Mouse (Mus musculus) limb, embryonic 14.5 days (tissue): ENCODE data around the gene 2310039H08Rik. TPM values are rescaled to one million over a fixed set of nuclear protein-coding genes. Genes with fewer than 3 reads are reported as not detected.
"Not testable (repeated sequence)": the region's sequence is repeated elsewhere in the genome, so short reads cannot be mapped to it uniquely, and the experiment has no call there.

Experiments
- ATAC-seq: fragments of 200-750 bp; cut with Nextera tagmentation; 2 replicates; pipeline ENCODE4 v1.8.0; 2017; ENCODE audit warnings: low read depth, moderate number of reproducible peaks, moderate TSS enrichment; ENCODE audit not compliant: low FRiP score
- DNase-seq: peaks from one replicate; pipeline ENCODE4 v3.0.0-alpha.2; 2015; ENCODE audit warnings: low spot score
- H3K27ac ChIP-seq: fragments of 300-500 bp; sonication (generic); replicated peaks from 2 replicates; pipeline ENCODE4 v1.5.1; 2014; ENCODE audit warnings: low read depth, mild to moderate bottlenecking, low read length, moderate library complexity, mixed read lengths
- H3K27me3 ChIP-seq: fragments of 300-500 bp; sonication (generic); 2 replicates; pipeline ENCODE4 v1.6.1; 2014; ENCODE audit warnings: low read length, mixed read lengths; ENCODE audit not compliant: control insufficient read depth, insufficient read depth
- H3K36me3 ChIP-seq: fragments of 300-500 bp; sonication (generic); 2 replicates; pipeline ENCODE4 v1.6.1; 2014; ENCODE audit warnings: mild to moderate bottlenecking, low read length, moderate library complexity, mixed read lengths; ENCODE audit not compliant: control insufficient read depth, insufficient read depth
- H3K4me1 ChIP-seq: fragments of 300-500 bp; sonication (generic); 2 replicates; pipeline ENCODE4 v1.6.1; 2014; ENCODE audit warnings: antibody characterized with exemption, low read length, mixed read lengths; ENCODE audit not compliant: control insufficient read depth, insufficient read depth
- H3K4me2 ChIP-seq: fragments of 300-500 bp; sonication (generic); replicated peaks from 2 replicates; pipeline ENCODE4 v1.6.1; 2014; ENCODE audit warnings: low read depth, mild to moderate bottlenecking, low read length, moderate library complexity; ENCODE audit not compliant: severe bottlenecking
- H3K4me3 ChIP-seq: fragments of 300-500 bp; sonication (generic); replicated peaks from 2 replicates; pipeline ENCODE4 v1.5.1; 2014; ENCODE audit warnings: low read length
- H3K9ac ChIP-seq: fragments of 300-500 bp; sonication (generic); 2 replicates; pipeline ENCODE4 v1.6.1; 2014; ENCODE audit warnings: mild to moderate bottlenecking, low read depth, low read length, moderate library complexity; ENCODE audit not compliant: severe bottlenecking
- H3K9me3 ChIP-seq: fragments of 300-500 bp; sonication (generic); 2 replicates; pipeline ENCODE4 v1.6.1; 2016; ENCODE audit warnings: low read length; ENCODE audit not compliant: control insufficient read depth
- POLR2A ChIP-seq: fragments of 200-500 bp; IDR thresholded peaks from 2 replicates; pipeline ENCODE4 v1.8.0; 2012; ENCODE audit warnings: inconsistent platforms, mild to moderate bottlenecking, moderate library complexity, borderline replicate concordance; ENCODE audit not compliant: insufficient read depth, insufficient read length; ENCODE audit errors: extremely low read depth
- WGBS: fragments of 180-500 bp; shearing (Covaris S2); extraction: QIAGEN DNeasy Blood & Tissue Kit; methylation state at CpG from one replicate; pipeline ENCODE4 v1.1.7; 2014; 5-methylcytosine and 5-hydroxymethylcytosine counted together
- polyA plus RNA-seq, 2 experiments: library from polyadenylated mRNA; depleted of rRNA in 1 of 2; stranded (reverse) in 1 of 2; unstranded in 1 of 2; fragments of >200 nt; fragmentation: Nextera tagmentation in 1 of 2; extraction: Ambion mirVana in 1 of 2; gene quantifications; 2 replicates each; pipeline versions ENCODE4 v1.2.1 to v1.2.3; 2012 to 2014

2310039H08Rik gene
- polyA plus RNA-seq, 2 experiments = 85.4 to 106 TPM

- WGBS = 85% methylated on average over 4 of the region's 4 CpGs
- DNase-seq (no peak), ATAC-seq (no peak)
- 0 out of 2 replicates have a peak overlapping the region, but pooled peaks have one; percentile 1 for H3K27ac ChIP-seq
- H3K9me3 ChIP-seq = no peaks in the 10 kb centered on the region
- no peaks in the 10 kb centered on the region for H3K27me3 ChIP-seq
- TF ChIP-seq POLR2A = no peak
- peaks cover 15% of the 10 kb centered on the region for H3K36me3 ChIP-seq
- H3K4me3 ChIP-seq = peak overlapping the region; percentile 76
- H3K4me2 ChIP-seq = peak overlapping the region; percentile 50; the same call in 1 of the 2 replicates
- peaks cover 7% of the 10 kb centered on the region; the same call in 1 of the 2 replicates for H3K4me1 ChIP-seq
- peak overlapping the region; percentile 77 for H3K9ac ChIP-seq
These were observed 21.9 kb upstream of the 2310039H08Rik start for GRCm38 (mm10) chr17:46750580-46750979.

GRCm38 (mm10) chr17:46751056-46751793 is 21.2 kb upstream of the 2310039H08Rik start:
- H3K4me2 ChIP-seq = peak overlapping the region; percentile 50
- DNase-seq = peak; percentile 60
- H3K27me3 ChIP-seq = no peaks in the 10 kb centered on the region
- H3K27ac ChIP-seq = peak overlapping the region; percentile 71
- H3K9me3 ChIP-seq = no peaks in the 10 kb centered on the region
- ATAC-seq = peak; percentile 12; the same call in 1 of the 2 replicates
- peaks cover 10% of the 10 kb centered on the region for H3K36me3 ChIP-seq
- H3K4me1 ChIP-seq = peaks cover 7% of the 10 kb centered on the region; the same call in 1 of the 2 replicates
- WGBS = 20% methylated on average over 16 of the region's 16 CpGs
- no peak for TF ChIP-seq POLR2A
- peak overlapping the region; percentile 77 for H3K9ac ChIP-seq
- H3K4me3 ChIP-seq = peak overlapping the region; percentile 76

DNA sequence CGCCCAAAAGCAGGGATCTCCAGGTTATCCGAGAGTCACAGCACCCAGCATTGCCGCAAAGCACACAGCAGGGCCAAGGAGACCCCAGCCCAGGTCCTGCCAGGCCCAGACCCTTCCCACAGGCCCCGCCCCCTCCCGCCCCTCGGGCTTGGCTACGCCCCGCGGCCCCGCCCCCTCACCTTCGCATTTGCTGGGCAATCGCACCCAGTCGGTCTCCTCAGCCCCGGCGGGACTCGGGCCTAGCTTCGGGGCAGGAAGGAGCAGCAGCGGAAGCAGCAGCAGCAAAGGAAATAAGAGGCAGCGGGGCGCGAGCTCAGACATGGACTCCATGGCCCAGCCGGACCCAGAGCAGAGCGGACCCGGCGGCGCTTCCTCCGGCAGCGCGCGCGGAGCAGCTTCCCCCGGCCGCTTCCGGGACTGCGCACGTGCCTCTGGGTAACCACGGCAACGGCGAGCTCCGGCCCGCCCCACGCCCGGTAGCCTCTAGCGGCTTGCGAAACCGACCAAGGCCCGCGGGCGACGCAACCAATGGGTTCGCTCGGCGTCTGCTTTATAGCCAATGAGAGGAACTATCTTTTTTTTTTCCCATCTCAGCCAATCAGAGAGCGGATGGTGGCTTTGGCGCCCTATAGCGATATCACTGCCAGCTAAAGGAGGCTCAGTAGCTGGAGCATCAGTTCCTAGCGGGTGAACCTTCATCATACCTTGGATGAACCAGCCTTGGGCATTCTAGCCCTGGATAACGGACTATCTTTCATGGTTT is 20.5 kb upstream of the 2310039H08Rik start, which contains the start of gene Cnpy3:
Gene Cnpy3, minus strand, starts transcription at position 421 of the 763 bp plus-strand sequence.
- H3K9ac ChIP-seq = peak within 1 kb of the TSS; percentile 77
- no peaks in the 10 kb centered on the region for H3K9me3 ChIP-seq
- peaks cover 4% of the 10 kb centered on the region for H3K36me3 ChIP-seq
- ATAC-seq (peak; percentile 98), DNase-seq (peak; percentile 99)
- H3K4me2 ChIP-seq = peak within 1 kb of the TSS; percentile 59
- no peaks in the 10 kb centered on the region for H3K27me3 ChIP-seq
- 0 out of 2 replicates have a peak, but pooled peaks have one; percentile 54 for TF ChIP-seq POLR2A
- peak within 1 kb of the TSS; percentile 71 for H3K27ac ChIP-seq
- WGBS = 0% methylated on average over 35 of the region's 58 CpGs
- H3K4me1 ChIP-seq = peaks cover 7% of the 10 kb centered on the region; the same call in 1 of the 2 replicates
- peak within 1 kb of the TSS; percentile 76 for H3K4me3 ChIP-seq

GRCm38 (mm10) chr17:46758753-46759152 is 13.7 kb upstream of the 2310039H08Rik start:
- H3K36me3 ChIP-seq = no peaks in the 10 kb centered on the region
- WGBS = 82% methylated on average over 12 of the region's 12 CpGs
- H3K27ac ChIP-seq = no peak overlapping the region
- DNase-seq (no peak), ATAC-seq (no peak)
- no peaks in the 10 kb centered on the region for H3K9me3 ChIP-seq
- no peak overlapping the region for H3K9ac ChIP-seq
- no peaks in the 10 kb centered on the region for H3K4me1 ChIP-seq
- no peaks in the 10 kb centered on the region for H3K27me3 ChIP-seq
- TF ChIP-seq POLR2A = no peak
- no peak overlapping the region for H3K4me3 ChIP-seq
- H3K4me2 ChIP-seq = no peak overlapping the region

- H3K4me3 ChIP-seq = no peak within 1 kb of the TSS
- no peak for DNase-seq
- no peaks in the 10 kb centered on the region for H3K27me3 ChIP-seq
- 71% methylated on average over 2 of the region's 2 CpGs for WGBS
- H3K4me2 ChIP-seq = no peak within 1 kb of the TSS
- no peak for ATAC-seq
- no peaks in the 10 kb centered on the region for H3K9me3 ChIP-seq
- H3K36me3 ChIP-seq = no peaks in the 10 kb centered on the region
- H3K27ac ChIP-seq = no peak within 1 kb of the TSS
- TF ChIP-seq POLR2A = no peak
- no peak within 1 kb of the TSS for H3K9ac ChIP-seq
- H3K4me1 ChIP-seq = no peaks in the 10 kb centered on the region
These were observed 8.9 kb upstream of the 2310039H08Rik start, which contains the start of gene Ptcra for GRCm38 (mm10) chr17:46763544-46763943. TSS of gene Ptcra (minus strand) at chr17:46763712.

- 57% methylated on average over 8 of the region's 9 CpGs for WGBS
- H3K27ac ChIP-seq, H3K4me2 ChIP-seq, H3K4me3 ChIP-seq, H3K9me3 ChIP-seq, ATAC-seq, DNase-seq, H3K4me1 ChIP-seq, H3K27me3 ChIP-seq, H3K36me3 ChIP-seq, H3K9ac ChIP-seq: not testable (repeated sequence)
These were observed 7.5 kb upstream of the 2310039H08Rik start for GRCm38 (mm10) chr17:46764916-46765315.
